Mouse (Mus musculus) megakaryocyte progenitor cell, adult 5-6 weeks (primary cell): ENCODE measurements around the gene Gm9945. TPM values are rescaled to one million over a fixed set of nuclear protein-coding genes. Genes with fewer than 3 reads are reported as not detected.

ENCODE experiments used
- ATAC-seq: replicated peaks from 2 replicates; pipeline ENCODE4 v1.8.0; 2016; ENCODE audit warnings: mild to moderate bottlenecking, moderate TSS enrichment, inconsistent platforms; ENCODE audit not compliant: poor library complexity
- total RNA-seq, 2 experiments: library from RNA; stranded (forward) in 1 of 2; stranded (reverse) in 1 of 2; fragments of 157-497, 149-512 nt in 1 of 2; fragments of 200-1000 nt in 1 of 2; gene quantifications; 2 replicates each; pipeline versions ENCODE4 v1.2.3 to v1.2.4; 2015 to 2017

The Gm9945 gene
- total RNA-seq, 2 experiments from 2014 or later: not detected

DNA sequence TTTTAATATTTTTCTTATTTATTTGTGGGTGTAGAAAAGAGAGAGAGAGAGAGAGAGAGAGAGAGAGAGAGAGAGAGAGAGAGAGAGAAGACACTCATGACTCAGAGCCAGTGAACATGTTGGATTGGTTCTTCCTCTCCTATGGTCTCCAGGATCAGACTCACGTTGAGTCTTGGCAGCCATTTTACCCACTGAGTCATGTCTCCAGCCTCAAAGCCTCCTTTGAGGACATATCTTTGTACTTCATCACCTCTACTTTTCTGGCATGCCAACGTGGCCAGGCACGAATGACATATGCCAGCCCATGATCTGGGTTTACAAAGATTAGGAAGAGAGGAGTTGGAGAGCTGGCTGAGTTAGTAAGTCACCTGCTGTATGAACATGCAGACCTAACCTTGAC lies 19.8 kb upstream of the Gm9945 start:
- ATAC-seq: no peak

DNA sequence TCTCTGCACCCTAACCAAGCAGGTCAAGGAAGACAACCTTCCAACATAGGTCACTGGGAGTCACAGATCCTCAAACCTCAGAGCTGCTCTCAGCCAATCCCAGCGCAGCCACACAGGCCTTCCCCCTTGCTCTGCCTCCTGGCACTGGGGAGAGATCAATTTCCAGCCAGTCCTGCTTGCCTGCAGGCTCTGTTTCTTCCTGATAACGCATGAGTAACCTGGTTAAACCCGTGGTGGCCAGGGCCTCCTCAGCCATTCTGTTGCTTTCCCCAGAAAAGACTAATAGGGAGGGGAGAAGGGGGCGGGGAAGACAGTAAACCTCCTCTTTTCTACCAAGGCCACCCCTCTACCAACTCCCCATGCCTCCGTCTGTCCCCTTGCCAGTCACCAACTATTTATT lies 18.2 kb upstream of the Gm9945 start:
- peak; percentile 68 for ATAC-seq

DNA sequence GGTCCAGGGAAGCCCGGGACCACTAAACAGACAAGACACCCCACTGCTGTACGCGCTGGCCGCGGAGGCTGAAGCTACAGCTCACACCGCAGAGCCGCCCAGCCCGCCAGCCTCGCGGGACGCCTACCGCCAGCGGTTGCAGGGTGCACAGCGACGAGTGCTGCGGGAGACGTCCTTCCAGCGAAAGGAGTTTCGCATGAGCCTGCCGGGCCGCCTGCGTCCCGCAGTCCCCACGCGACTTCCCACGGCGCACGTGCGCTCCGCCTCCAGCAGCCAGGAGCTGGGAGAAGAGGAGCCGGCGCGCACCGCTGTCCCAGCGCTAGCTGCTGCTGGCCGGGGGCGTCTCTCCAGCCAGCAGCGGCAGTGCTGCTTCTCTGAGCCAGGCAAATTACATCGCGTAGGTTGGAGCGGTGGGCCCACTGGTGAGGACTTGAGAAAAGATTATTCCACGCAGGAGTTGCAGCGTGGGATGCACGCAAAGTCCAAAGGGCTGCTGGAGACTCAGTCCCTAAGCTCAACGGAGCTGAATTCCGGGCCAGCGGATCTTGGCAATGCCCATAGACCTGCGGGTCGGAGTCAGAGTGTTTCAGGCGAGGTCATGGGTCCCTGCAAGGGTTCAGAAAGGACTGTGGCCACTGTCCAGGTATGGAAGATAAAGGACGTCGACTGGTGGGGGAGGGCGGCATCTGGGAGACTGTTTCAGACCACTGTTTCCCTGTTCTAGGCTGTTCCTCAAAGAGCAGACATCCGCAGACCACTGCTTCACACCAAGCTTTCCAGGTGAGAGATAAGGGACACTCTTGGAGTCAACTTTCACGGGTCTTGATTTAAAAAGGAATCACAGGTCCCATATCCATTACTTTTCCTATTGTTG lies 16.2 kb upstream of the Gm9945 start:
- ATAC-seq: 0 out of 2 replicates have a peak, but pooled peaks have one; percentile 7

DNA sequence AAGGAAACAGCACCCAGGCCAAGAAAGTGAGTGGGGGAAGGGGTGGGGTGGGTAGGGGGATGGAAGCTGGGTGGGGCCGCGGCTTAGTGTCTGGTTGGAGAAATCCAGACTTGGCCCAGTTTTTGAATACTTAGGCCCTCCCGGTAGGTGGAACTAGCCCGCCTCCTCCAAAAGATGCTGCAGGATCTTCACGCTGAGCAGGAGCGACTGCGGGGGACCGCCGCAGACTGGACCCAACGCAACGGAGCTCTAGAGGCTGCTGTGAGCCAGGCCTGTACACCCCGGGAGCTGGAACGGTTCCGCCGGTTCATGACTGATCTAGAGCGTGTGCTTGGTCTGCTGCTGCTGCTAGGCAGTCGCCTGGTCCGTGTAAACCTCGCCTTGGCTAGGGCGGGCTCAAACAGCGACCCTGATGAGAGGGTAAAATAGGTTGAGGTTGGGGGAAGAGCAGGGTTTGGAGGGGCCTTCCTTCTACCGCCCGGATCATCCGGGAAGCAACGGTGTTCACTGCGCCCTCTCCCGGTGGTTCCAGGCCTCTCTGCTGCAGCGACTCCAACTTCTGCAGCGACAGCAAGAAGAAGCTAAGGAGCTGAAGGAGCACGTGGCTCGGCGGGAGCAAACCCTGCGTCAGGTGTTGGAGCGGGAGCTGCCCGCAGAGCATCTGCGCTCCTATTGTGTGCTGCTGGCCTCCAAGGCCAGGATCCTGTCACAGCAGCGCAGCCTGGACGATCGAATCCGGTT lies 13.6 kb upstream of the Gm9945 start:
- ATAC-seq: peak; percentile 57

DNA sequence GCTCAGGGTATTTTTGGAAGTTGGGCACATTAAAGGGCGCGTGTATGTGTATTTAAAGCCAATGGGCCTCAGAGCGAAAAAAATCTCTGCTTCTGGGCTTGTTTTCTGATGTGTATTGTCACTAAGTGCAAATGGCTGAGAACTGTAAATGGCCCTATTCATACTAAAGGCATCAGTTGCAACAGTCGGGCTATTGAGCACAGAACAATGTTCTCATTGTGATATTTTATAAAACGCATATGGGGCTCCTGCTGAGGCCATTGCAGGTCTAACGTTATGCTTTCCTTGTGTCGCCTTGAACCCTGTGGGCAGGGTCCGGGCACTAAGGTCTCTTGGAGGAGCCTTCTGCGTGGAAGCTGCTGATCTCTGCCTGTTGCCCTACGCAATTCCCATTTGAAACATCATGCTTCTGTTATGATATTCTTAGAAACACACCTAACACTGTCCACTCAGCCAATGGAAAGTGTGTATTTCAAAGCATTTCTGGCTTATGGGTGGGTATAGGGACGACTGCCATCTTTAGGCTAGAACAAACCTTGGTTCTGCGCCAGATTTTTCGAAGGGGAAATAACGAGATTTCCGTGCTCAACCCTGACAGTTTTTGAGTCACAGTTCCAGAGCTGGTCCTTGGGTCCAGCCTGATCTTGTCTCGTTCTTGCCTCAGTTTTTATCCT lies 10.5 kb upstream of the Gm9945 start:
- ATAC-seq: no peak

DNA sequence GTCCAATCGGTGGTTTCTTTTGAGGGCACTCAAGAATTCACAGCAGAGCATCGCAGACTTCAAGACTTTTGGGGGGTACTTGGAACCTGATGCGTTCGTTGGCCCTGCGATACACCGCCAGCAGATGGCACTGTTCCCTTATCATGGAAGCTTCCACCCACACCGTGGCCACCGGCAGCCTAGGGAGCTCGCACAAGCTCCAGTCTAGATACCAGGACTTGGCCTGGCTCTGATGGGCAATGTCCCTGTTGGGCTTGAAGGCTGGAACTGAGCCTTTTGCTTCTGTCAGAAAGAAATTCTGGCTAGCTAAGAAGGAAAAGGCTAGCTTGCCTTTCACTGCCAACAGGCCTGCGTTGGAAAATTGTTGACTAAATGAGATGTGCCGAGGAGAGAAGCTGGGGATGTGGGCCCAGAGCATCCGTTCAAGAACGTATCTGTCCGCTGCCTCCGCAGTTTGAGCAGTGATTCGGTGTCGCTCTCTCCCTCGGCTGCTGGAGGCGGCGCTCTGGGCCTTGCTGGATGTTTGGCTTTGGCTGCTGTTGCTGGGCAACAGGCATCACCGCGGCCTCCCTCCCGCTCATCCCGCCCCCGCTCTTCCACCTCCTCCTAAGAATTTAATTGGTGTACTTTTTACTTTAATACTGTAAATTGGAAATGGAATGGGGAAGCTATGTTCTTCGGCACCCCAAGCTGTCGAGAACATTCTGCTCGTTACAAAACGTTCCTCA lies 9.8 kb upstream of the Gm9945 start, which contains the start of gene Gm9837:
TSS of gene Gm9837 (minus strand) at position 512 of the 728 bp plus-strand sequence.
- ATAC-seq: peak; percentile 96

DNA sequence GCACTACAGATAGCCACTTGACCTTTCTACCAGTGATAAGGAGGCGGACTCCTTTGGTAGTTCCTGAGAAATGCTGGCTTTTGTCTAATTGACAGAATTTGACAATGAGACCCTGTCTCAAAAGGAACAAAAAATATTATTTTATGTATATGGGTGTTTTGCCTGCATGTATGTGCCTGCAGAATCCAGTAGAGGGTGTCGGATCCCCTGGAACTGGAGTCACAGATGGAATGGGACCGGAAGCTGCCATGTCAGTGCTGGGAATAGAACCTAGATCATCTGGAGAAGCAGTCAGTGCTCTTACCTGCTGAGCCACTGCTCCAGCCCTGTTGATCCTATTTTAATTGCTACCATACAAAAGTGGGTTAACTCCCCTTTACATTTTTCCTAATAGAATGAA lies 7.3 kb upstream of the Gm9945 start:
- no peak for ATAC-seq

DNA sequence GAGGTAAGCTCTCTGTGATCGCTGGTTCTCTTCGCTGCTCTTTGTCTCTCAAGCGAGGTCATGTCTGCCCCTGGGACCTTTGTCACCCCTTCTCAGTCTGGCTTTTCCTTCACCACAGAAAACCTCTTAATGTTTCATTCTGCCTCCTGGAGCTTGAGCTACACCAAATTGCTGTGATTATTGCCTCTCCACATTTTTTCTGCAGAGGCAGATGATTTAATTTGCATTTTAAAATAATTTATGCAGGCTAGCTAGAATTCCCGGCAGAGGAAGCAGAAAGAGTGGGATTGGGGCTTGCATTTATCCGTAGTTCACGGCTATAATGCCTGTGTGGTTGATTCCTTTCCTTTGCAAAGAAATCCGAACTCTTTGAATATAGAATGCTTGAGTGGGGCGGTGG lies 4.3 kb upstream of the Gm9945 start:
- ATAC-seq: no peak

DNA sequence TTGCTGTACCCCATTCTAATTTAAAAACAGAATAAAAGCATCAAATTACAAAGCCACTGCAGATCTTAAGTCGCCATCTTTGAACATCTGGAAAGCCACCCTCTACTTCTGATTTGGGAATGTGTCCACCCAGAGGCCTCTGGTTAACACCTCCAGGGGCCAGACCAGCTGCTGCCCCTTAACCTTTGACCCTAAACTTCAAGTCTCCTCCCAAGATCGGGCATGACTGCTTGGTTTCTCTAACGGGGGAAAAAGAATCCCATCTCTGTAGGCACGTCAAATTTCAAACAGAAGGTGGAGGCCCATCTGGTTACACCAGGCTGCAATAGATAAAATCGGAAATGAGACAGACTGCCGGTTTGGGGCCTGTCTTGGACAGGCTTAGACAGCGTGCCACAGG lies 2.1 kb upstream of the Gm9945 start:
- no peak for ATAC-seq

DNA sequence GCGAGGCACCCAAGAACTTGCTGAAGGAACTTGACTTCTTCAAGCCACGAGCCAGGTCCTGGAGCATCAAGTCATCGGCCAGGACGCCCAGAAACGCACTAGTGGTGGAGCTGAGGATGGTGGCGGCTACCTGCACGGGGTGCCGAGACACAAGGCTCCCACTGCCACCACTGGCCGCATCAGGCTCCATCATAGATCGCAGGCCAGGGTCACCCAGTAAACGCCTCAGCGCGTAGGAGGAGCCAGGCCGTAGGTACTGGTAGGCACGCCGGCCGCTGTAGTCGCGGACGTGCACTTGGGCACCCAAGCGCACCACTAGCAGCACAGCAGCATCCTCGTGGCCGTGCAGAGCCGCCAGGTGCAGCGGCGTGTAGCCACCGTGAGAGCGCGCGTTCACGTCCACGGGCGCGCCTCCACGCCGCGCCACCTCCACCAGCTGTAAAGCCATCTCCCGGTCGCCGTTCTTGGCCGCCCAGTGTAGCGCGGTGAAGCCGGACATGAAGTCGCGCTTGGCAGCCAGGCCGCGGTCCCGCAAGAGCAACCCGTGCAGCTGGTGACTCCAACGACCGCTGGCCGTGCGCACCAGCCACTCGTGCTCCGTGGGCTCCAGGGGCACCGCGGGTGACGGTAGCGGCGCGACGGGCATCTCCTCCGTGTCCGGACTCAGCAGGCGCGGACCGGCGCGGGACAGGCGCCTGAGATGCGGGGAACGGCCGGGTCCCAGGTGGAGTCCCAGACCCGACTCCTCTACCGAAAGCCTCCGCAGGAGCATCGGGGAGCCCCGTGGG lies 1.4 kb upstream of the Gm9945 start:
- ATAC-seq: no peak

DNA sequence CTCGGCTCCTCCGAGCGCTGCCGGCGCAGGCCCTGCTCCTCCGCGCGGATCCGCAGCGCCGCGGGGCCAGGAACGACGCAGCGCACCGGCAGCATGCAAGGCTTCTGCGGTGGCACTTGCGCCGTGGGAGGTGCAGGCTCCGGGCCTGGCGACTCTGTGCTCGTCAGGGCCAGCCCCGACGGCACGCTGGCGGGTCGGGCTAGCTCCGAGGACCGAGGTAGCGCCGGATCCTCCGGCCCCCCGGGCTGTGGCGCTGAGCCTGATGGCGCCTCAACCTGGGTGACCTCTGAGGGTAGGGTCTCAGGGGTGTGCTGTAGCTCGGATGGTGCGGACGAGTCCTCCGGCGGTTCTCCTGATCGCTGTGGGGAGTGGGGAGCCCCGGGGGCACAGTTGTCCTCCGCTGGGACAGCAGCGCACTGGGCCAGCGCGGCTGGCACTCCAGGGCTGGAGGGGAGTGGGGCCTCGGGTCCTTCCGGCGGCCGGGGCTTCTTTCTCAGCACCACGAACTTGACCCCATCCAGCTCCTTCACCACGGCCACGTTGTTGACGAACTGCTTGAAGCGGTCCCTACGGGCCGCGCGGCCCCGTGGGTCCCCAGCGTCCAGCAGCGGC lies 689 bp upstream of the Gm9945 start:
- ATAC-seq: no peak

DNA sequence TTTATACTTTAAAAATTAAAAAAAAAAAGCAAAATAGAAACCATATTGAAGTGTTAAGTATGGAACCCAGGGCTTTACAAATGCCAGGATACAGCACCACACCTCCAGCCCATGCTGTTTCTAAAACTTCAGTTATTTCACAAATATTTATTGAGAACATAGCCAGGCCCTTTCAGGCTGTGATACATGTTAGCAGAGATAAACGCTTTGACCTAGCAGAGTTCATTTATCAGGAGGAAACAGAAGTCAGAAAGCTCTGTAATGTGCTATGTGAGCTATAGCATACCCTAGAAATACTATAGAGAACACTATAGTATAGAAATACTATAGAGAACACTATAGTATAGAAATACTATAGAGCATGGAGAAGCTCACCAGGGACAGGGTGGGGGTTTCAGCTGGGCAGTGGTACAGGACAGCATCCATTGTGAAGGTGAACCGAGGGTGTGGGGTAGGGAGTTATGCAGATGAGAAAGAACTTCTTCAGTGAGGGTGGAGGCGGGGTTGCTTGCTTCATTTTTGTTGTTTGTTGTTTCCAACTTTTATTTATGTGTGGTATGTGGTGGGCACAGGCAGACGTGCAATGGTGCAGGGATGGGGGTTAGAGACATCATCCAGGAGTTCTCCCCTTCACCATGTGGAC lies 1.2 kb downstream of the Gm9945 start:
- ATAC-seq: peak; percentile 67

DNA sequence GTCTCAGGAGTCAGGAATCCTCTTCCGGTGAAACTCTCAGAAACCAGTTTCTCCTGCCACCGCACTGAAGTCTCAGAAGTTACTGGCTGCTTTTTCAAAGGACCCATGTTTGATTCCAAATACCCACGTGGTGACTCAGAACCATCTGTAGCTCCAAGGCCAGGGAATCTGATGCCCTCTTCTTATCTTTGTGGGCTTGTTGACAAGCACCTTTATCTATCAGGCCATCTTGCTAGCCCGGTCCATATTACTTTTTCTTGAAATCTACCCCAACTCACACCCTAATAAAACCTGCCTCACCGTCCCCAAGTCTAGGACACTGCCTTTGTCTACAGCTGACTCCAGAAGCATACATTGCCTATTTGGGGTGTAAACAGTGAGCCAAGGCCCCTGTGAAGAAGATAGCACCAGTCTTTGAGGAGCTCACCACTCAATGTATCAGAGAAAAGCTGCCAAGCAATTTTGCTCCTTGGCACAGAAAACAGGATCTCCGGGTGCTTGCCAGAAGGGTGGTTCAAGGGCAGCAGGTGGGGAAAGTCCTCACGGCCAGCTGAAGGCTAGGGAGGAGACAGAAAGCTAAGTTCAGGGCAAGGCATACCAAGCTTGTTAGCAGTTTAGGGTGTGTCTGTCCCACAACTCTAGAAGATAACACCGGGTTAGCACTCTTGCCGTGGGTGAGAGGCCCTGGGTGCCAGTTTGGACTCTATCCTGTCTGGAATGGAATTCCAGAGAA lies 3.4 kb downstream of the Gm9945 start:
- ATAC-seq: peak; percentile 73

DNA sequence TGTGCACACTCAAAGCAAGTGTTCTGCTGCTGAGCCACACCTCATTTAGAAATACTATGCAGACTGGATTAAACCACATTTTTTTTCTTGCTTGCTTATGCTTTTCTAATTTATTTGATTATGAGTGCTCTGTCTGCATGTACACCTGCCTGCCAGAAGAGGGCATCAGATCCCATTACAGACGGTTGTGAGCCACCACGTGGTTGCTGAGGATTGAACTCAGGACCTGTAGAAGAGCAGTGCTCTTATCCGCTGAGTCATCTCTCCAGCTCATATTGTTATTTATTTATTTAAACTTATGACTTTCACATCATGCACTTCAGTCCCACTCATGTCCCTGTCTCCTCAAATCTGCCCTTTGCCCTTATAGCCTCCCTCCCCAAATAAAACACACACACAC lies 5.8 kb downstream of the Gm9945 start:
- ATAC-seq: no peak

DNA sequence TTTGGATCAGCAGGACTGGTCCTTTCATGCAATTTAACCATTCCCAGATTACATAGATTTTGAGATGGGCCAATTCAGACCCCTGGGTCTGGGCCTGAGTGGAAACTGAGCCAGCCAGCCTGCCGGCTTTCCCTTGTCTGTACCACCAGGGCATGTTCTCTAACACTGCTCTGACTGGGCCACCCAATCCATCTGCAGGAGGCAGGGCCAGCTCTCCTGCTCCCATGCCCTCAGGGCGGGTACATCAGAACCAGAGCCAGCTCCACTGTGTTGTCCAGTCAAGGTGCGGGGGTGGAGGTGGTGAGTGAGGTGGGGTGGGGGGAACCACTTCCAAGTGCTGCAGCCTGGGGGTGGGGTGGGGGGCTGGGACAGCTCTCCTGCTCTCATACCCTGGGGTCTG lies 6.4 kb downstream of the Gm9945 start:
- ATAC-seq: no peak

DNA sequence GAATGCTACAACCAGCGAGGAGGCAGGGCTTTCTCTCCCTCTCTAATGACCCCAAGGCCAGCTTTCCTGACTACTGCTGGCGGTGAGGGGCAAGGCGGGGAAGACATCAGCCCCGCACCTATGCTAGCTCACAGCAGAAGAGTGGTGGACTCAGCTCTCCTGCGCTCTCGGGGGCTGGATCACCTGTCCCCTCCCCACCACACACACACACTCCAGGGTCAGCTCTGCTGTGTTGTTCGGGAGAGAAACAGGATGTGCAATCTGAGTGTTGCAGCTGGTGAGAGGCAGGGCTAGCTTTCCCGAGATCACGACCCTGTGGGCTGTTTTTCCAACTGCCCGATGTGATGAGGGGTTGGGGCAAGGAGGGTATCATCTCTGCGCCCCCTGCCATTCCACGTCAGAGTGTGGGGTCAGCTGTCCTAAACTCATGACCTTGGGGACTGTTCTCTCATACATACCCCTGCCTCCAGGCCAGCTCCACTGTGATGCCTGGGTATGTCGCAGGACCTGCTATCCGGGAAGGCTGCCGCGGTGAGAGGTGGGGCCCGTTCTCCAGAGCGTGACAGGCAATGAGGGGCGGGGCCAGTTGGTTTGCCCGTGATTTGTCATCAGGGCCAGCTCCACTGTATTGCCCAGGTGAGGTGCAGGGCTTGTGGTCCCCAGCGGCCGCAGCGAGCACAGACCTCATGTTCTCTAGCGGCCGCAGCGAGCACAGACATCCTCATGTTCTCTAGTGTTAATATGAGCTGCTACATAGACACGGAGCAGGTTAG lies 7.0 kb downstream of the Gm9945 start:
- ATAC-seq: peak; percentile 30; the same call in 1 of the 2 replicates

DNA sequence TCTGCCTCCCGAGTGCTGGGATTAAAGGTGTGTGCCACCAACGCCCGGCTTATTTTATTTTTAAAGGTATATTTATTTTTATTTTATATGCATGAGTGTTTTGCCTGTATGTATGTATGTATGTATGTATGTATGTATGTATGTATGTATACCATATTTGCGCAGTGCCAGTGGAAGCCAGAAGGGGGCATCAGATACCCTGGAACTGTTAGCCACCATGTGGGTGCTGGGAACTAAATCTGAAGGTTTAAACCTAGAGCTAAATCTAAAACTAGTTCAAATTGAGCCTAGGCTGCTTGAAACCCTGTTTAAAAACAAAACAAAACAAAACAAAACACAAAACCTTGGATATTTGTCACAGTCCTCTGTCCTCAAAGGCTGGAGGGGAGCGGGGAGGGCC lies 9.0 kb downstream of the Gm9945 start:
- ATAC-seq: no peak

DNA sequence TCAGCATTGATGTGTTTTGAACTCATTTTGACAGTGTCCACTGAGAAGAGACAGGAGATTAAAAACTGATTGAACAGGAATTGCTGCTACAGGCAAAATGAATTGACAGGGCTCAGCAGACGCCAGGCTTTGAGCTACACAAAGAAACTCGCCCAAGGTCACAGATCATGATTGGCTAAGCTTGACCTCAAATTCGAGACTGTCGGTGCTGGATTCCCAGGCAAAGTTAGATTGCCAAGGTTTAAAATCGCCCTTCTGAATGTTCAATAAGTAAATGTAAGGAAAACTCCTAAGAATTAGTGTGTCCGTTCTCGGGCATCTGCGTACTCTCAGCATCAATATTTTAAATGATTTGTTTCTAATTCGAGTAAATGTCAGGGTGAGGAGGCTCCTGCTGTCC lies 9.5 kb downstream of the Gm9945 start:
- ATAC-seq: no peak
